Mouse (Mus musculus) neural tube, embryonic 12.5 days (tissue): ENCODE results near the gene Agbl3. TPM values are rescaled to one million over a fixed set of nuclear protein-coding genes. Genes with fewer than 3 reads are reported as not detected.

Experiments
- ATAC-seq: fragments of 200-750 bp; cut with Nextera tagmentation; 2 replicates; pipeline ENCODE4 v1.8.0; 2017; ENCODE audit warnings: low read depth, mild to moderate bottlenecking, moderate TSS enrichment, moderate library complexity; ENCODE audit not compliant: low FRiP score
- H3K27ac ChIP-seq: fragments of 300-500 bp; sonication (generic); 2 replicates; pipeline ENCODE4 v1.5.1; 2016
- H3K27me3 ChIP-seq: fragments of 300-500 bp; sonication (generic); replicated peaks from 2 replicates; pipeline ENCODE4 v1.6.1; 2016; ENCODE audit warnings: mild to moderate bottlenecking
- H3K36me3 ChIP-seq: fragments of 300-500 bp; sonication (generic); 2 replicates; pipeline ENCODE4 v1.6.1; 2016; ENCODE audit warnings: mild to moderate bottlenecking
- H3K4me1 ChIP-seq: fragments of 300-500 bp; sonication (generic); 2 replicates; pipeline ENCODE4 v1.6.1; 2016
- H3K4me2 ChIP-seq: fragments of 300-500 bp; sonication (generic); replicated peaks from 2 replicates; pipeline ENCODE4 v1.6.1; 2016; ENCODE audit warnings: mild to moderate bottlenecking
- H3K4me3 ChIP-seq: fragments of 300-500 bp; sonication (generic); 2 replicates; pipeline ENCODE4 v1.5.1; 2016
- H3K9ac ChIP-seq: fragments of 300-500 bp; sonication (generic); 2 replicates; pipeline ENCODE4 v1.6.1; 2016; ENCODE audit warnings: mild to moderate bottlenecking
- H3K9me3 ChIP-seq: fragments of 300-500 bp; sonication (generic); 2 replicates; pipeline ENCODE4 v1.6.1; 2016; ENCODE audit warnings: mild to moderate bottlenecking
- WGBS: fragments of 180-500 bp; shearing (Covaris S2); methylation state at CpG from one replicate; pipeline ENCODE4 v1.1.7; 2016; 5-methylcytosine and 5-hydroxymethylcytosine counted together
- polyA plus RNA-seq: library from polyadenylated mRNA; unstranded; fragments of >200 nt; fragmentation: Nextera tagmentation; extraction: Ambion mirVana; gene quantifications from 2 replicates; pipeline ENCODE4 v1.2.1, GENCODE M21; 2016

The Agbl3 gene
- polyA plus RNA-seq, 1 experiment from 2014 or later = 9.1 TPM

DNA sequence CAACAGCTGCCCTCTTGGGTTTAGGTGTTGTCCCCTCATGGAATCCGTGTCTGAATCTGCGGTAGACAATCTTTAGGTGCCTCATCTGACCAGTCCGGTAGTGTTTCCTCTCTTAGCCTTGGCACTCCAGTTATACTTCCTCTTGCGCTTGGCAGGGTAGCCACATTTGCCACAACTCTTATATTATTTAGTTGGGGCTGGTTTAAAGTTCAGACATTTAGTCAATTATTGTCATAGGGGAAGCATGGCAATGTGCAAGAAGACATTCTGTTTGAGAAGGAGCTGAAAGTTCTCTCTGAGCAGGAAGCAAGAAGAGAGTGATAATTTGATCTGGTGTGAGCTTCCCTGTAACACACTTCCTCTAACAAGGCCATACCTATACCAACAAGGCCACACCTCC lies 30.4 kb downstream of the Agbl3 start:
- Histone ChIP-seq H3K27me3 (no peaks in the 10 kb centered on the region), H3K4me3 (no peak overlapping the region), H3K4me1 (no peaks in the 10 kb centered on the region), H3K4me2 (no peak overlapping the region), H3K9me3 (no peaks in the 10 kb centered on the region), H3K36me3 (no peaks in the 10 kb centered on the region), H3K9ac (no peak overlapping the region), H3K27ac (no peak overlapping the region)
- 91% methylated on average over 4 of the region's 4 CpGs for WGBS
- ATAC-seq = no peak

DNA sequence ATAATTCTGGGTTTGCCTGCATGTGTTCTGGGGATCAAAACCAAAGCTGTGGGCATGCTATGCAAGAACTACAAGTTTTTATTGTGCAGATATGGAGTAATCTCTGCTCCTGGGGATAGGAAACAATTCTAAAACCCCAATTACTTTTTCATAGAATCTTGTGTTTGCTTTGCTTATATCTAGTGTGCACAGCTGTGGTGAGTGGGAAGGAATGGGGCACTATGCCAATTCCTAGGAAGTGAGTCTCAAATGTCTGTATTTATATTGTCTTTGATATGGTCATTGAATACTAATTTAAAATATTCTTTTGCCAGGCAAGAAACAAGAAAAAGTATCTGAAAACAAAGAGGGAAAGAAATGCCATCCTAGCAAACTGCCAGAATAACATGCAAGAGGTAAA lies 44.2 kb downstream of the Agbl3 start:
- Histone ChIP-seq H3K9ac (no peak overlapping the region), H3K4me2 (no peak overlapping the region), H3K4me3 (no peak overlapping the region), H3K36me3 (no peaks in the 10 kb centered on the region), H3K9me3 (no peaks in the 10 kb centered on the region), H3K27ac (no peak overlapping the region), H3K27me3 (no peaks in the 10 kb centered on the region), H3K4me1 (no peaks in the 10 kb centered on the region)
- no peak for ATAC-seq

DNA sequence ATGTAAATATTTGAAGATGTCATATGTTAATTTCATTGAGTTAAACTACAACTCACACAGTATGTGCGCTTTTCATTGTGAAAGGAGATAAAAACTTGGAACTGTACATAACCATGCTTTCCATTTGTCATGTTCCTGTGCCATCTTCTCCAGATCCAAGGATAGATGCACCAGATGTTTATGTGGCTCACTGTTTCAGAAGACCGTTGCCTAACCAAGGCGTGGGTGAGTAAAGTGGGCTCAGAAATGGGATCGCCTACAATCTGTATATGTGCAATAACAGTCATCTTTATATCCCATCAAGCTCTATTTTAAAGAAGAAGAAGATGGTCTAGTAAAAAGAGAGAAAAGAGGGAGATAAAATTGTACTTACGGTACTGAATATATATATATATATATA lies 52.1 kb downstream of the Agbl3 start:
- Histone ChIP-seq H3K4me3 (no peak overlapping the region), H3K36me3 (no peaks in the 10 kb centered on the region), H3K9ac (no peak overlapping the region), H3K27me3 (no peaks in the 10 kb centered on the region), H3K9me3 (no peaks in the 10 kb centered on the region), H3K4me1 (no peaks in the 10 kb centered on the region), H3K27ac (no peak overlapping the region), H3K4me2 (no peak overlapping the region)
- ATAC-seq = no peak
- 95% methylated on average over 5 of the region's 5 CpGs for WGBS

DNA sequence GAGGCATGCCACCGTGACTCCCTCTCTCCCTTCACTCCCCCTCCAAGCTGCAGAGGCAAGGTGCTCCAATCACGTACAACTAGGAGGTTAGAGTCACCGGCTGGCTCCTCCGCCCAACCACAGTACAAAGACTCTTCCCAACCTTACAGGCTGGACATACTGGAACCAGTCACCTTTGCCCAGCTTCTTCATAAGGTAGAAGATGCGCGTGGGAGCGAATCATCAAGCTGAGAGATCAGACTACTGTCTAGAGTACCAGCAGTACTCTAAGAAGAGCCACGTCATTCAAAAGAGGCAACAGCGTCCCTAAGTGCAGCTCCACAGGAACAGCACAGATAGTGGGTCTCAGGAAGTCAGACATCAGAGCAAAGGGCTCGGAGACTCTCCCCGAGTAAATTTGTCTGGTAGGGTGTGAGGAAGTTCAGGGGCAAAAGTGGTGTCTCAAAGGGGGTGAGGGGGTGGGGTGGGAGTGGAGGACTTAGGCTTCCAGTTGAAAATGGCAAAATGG lies 81.4 kb downstream of the Agbl3 start:
- ATAC-seq = no peak
- 95% methylated on average over 11 of the region's 11 CpGs for WGBS
- no peak overlapping the region for H3K9ac ChIP-seq
- H3K9me3 ChIP-seq = no peaks in the 10 kb centered on the region
- no peaks in the 10 kb centered on the region for H3K36me3 ChIP-seq
- no peaks in the 10 kb centered on the region for H3K27me3 ChIP-seq
- H3K4me3 ChIP-seq = no peak overlapping the region
- no peaks in the 10 kb centered on the region for H3K4me1 ChIP-seq
- no peak overlapping the region for H3K27ac ChIP-seq
- H3K4me2 ChIP-seq = no peak overlapping the region

DNA sequence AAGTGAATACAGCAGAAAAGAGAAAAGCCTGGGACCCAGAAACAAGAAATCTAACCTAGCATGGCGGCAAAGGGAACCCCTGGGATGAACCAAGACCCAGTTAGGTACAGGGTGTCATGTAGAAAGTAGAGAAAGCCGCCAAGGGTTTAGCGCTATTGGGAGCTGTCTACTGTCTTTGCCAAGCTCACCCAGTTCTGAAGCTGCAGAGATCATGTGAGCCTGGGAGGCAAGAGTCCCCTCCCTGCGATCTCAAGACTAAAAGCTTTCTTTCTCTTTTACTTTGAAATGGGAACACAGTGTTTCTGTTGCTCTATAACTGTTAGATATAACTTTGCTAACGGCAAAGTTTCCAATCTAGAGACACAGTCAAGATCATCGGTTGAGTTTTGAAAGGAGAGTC lies 82.1 kb downstream of the Agbl3 start:
- Histone ChIP-seq H3K4me2 (no peak overlapping the region), H3K36me3 (no peaks in the 10 kb centered on the region), H3K27me3 (no peaks in the 10 kb centered on the region), H3K4me3 (no peak overlapping the region), H3K4me1 (peaks cover 5% of the 10 kb centered on the region; the same call in 1 of the 2 replicates), H3K9me3 (no peaks in the 10 kb centered on the region), H3K27ac (no peak overlapping the region), H3K9ac (no peak overlapping the region)
- ATAC-seq = no peak
- WGBS = 92% methylated on average over 6 of the region's 6 CpGs

DNA sequence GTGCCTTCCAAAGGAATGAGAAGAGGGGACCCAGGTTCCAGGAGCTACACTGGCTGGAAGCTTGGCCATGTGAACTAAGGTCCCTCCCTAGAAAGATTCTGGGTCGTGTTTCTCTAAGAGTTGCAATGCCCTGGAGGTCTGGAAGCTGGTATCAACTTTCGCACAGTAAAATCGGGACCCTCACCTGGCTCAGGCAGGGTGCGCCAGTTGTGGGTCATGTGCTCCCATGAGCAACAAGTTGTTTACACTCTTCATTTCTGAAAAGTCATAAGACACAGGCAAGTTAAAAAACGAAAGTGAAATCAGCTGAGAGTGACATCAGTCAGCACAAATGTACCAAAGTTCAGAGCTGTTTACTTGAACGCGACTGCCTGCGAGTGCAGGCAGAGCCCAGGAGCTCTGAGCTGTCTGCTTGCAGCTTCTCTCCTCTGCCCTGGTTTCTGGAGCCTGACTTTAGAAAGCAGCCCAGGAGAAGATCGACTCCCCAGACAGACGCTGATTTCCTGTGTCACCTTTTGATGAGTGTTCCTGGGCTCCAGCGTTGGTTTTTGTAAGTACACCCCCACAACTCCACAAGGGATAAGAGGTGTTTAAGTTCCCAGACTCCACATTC lies 82.7 kb downstream of the Agbl3 start, which contains the start of gene Tmem140:
Gene Tmem140, plus strand, starts transcription at position 356 of the 613 bp plus-strand sequence.
- H3K4me1 ChIP-seq = peaks cover 5% of the 10 kb centered on the region; the same call in 1 of the 2 replicates
- 69% methylated on average over 11 of the region's 11 CpGs for WGBS
- no peak within 1 kb of the TSS for H3K4me3 ChIP-seq
- no peaks in the 10 kb centered on the region for H3K36me3 ChIP-seq
- no peak within 1 kb of the TSS for H3K9ac ChIP-seq
- no peak within 1 kb of the TSS for H3K4me2 ChIP-seq
- no peak for ATAC-seq
- H3K27ac ChIP-seq = no peak within 1 kb of the TSS
- H3K27me3 ChIP-seq = no peaks in the 10 kb centered on the region
- no peaks in the 10 kb centered on the region for H3K9me3 ChIP-seq

DNA sequence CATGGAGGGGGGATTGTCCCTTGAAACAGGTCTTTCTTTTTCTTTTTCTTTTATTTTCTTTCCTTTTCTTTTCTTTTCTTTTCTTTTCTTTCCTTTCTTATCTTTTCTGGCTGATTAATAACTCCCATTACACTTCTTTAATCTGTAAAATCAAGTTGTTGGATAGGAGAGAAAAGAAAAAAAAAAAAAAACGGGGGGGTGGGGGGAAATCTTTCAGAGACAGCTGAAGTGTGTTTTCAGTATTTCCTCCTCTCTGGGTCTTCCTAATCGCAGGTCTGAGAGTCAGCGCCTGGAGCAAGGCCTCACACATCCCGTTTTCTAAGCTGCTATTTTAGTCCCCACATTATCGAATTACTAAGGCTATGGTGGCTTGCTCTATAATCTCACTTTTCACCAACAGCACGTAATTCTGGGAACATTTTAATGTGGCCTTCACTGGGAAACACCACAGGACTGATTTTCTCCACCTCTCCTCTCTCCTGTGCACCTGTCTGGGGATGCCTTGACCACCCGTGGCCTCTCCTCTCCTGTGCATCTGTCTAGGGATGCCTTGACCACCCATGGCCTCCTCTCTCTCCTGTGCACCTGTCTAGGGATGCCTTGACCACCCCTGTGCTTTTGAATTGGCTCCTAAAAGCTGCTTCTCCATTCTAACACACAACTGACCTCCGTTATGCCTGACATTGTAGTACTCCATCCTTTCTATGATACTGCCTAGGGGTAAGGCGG lies 83.7 kb downstream of the Agbl3 start:
- WGBS = 74% methylated on average over 9 of the region's 9 CpGs
- Histone ChIP-seq H3K4me2 (no peak overlapping the region), H3K9me3 (no peaks in the 10 kb centered on the region), H3K27me3 (no peaks in the 10 kb centered on the region), H3K27ac (no peak overlapping the region), H3K9ac (no peak overlapping the region), H3K4me3 (no peak overlapping the region), H3K36me3 (no peaks in the 10 kb centered on the region), H3K4me1 (peaks cover 5% of the 10 kb centered on the region; the same call in 1 of the 2 replicates)
- ATAC-seq = no peak

DNA sequence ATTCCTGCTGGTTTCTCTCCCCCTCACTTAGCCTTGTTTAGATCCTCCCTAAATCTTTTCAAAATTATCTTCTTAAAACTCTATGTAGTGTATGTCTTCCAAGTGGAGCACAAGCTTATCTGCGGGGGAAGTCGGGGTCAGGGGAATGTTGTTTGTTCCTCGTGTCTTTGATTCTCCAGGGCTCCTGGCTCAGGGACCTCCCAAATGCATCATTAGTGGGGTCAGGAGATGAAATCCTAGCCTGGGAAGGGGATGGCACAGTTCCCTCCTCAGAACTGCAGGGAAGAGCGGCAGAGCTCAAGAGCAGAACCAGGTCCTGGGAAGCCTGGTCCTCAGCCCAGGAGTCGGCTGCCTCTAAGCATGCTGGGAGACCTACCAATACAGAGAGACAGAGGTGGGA lies 85.0 kb downstream of the Agbl3 start:
- Histone ChIP-seq H3K4me1 (peaks cover 5% of the 10 kb centered on the region; the same call in 1 of the 2 replicates), H3K36me3 (no peaks in the 10 kb centered on the region), H3K9ac (no peak overlapping the region), H3K27ac (no peak overlapping the region), H3K27me3 (no peaks in the 10 kb centered on the region), H3K4me2 (no peak overlapping the region), H3K4me3 (no peak overlapping the region), H3K9me3 (no peaks in the 10 kb centered on the region)
- ATAC-seq = no peak
- whole genome bisulfite sequencing = 80% methylated on average over 5 of the region's 5 CpGs

DNA sequence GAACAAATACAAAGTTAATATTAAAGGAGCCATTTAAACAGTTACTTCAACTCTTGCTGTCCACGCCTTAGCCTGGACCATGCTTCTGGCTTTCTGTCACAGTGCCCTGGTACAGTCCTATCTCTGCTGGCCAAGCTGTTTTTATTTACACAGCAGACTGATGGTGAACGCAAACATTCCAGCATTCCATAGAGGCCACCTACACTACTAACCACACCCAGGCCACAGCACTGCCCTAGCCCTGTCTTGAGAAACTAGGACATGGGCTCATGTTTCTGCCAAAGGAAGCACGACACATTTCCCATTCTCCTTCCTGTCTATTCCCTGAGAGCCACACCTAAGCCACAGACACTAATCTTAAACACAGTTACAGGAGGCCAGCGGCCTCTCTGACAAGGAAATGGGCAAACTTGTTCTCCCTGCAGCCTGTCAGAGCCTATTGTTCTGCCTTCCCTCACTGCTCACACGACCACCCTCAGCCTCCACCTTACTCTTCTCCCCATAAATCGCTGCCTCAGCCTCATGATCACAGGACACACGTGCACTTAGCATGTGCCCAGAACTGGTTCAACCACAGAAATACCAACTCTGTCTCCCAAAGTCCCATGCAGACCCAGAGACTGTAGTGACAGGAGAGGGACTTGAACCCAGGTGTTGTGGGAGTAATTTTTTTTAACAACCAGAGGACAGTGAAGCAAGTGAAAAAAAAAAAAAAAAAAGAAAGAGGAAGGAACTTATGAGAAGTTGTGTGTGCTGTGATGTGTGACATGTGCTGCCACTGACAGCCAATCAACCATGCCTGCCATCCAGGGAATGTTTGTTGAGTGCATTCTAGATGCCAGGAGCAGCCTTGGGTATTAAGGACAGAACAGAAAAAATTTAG lies 85.7 kb downstream of the Agbl3 start:
- WGBS = 70% methylated on average over 7 of the region's 7 CpGs
- no peak for ATAC-seq

DNA sequence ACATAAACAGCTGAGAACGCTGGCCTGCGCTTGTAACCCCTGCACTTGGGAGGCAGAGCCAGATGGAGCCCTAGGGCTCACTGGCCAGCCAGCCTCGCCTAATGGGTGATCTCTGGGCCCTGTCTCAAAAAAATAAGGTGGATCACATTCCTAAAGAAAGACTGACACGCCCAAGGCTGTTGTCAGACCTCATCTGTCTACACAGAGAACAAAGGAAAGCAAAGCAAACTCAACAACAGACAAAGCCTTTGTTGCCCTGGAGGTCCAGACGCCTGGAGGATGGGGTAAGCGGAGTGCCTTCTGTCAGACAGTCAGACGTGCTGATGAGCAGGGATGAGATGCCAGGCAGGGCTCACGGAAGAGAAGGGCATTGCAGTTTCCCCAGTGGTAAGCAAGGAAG lies 86.6 kb downstream of the Agbl3 start:
- ATAC-seq = peak; percentile 29; the same call in 1 of the 2 replicates
- no peak overlapping the region for H3K4me3 ChIP-seq
- no peak overlapping the region for H3K9ac ChIP-seq
- H3K4me2 ChIP-seq = no peak overlapping the region
- WGBS = 33% methylated on average over 8 of the region's 8 CpGs
- no peaks in the 10 kb centered on the region for H3K27me3 ChIP-seq
- H3K27ac ChIP-seq = no peak overlapping the region
- H3K9me3 ChIP-seq = no peaks in the 10 kb centered on the region
- H3K36me3 ChIP-seq = no peaks in the 10 kb centered on the region
- peaks cover 5% of the 10 kb centered on the region; the same call in 1 of the 2 replicates for H3K4me1 ChIP-seq

More for the DNA sequence above, 85.7 kb downstream of the Agbl3 start:
- H3K9me3 ChIP-seq = no peaks in the 10 kb centered on the region
- no peaks in the 10 kb centered on the region for H3K27me3 ChIP-seq
- H3K4me1 ChIP-seq = peaks cover 5% of the 10 kb centered on the region; the same call in 1 of the 2 replicates
- H3K4me3 ChIP-seq = no peak overlapping the region
- no peaks in the 10 kb centered on the region for H3K36me3 ChIP-seq
- no peak overlapping the region for H3K9ac ChIP-seq
- no peak overlapping the region for H3K27ac ChIP-seq
- no peak overlapping the region for H3K4me2 ChIP-seq

DNA sequence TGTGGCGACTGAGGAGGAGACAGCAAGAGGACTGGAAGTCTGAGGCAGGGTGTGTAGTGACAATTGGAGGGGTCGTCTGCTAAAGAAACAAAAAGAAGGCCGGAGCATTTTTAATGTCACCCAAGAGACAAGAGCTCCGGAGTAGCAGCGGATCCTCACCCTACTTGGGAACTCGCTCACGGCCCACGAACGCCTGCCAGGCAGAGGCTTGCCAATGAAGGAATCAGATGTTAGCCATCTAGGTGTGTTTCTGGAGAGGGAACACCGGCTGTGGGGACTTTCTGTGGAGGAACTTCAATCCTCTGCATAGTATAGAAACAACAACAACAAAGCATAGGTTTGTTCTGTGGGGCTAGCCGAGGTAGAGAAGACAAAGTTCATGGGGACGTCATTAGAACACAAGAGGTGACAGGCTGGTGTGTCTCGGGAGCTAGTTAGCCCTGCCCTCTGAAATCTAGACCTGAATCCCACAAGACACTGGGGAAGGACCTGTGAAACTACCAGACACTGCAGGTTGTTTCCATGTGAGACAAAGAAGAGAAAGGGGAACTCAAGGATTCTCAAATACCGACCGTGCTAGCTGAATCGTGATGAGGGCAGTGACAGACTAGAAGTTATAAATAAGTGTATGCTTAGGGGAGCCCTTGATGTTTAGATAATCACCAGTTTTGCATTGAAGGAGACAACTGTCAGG lies 87.2 kb downstream of the Agbl3 start:
- Histone ChIP-seq H3K9ac (no peak overlapping the region), H3K27ac (no peak overlapping the region), H3K4me3 (no peak overlapping the region), H3K9me3 (no peaks in the 10 kb centered on the region), H3K27me3 (no peaks in the 10 kb centered on the region), H3K4me2 (no peak overlapping the region), H3K36me3 (no peaks in the 10 kb centered on the region), H3K4me1 (peaks cover 5% of the 10 kb centered on the region; the same call in 1 of the 2 replicates)
- ATAC-seq = no peak
- 73% methylated on average over 16 of the region's 16 CpGs for WGBS
